22 mouse cellular contexts compared by ENCODE assay signal in genomic region chr14:78088907-78089306, GRCm38 (mm10). TPM values are rescaled to one million over a fixed set of nuclear protein-coding genes. Genes with fewer than 3 reads are reported as not detected.
DNase-seq lines count a peak whose midpoint lies in the region; ATAC-seq and TF ChIP-seq lines count a peak whose summit lies in the region.
"Had no signal": no experiment of that assay in that cellular context is flagged by ENCODE, and none has a peak within 500 bp of the region (broad histone marks: within the 10 kb centered on the region; RNA-seq: fewer than 3 reads in every experiment).

Gene Fam216b, minus strand, starts transcription at chr14:78089007.

- intact Hi-C loops in heart, postnatal 10 days (cut with DNase I), result no loop called here

- TF ChIP-seq POLR2A in lung, adult 2 months (IDR thresholded peaks at IDR 0.05; ENCODE audit: borderline replicate concordance, extremely low read depth, low read depth, low read length), result no peak

- H3K4me3 ChIP-seq in lung, postnatal 0 days (ENCODE audit: low read depth, low read length), result no peak within 1 kb of the TSS
- no peak within 1 kb of the TSS for H3K4me3 ChIP-seq in lung, adult 2 months (replicated peaks; ENCODE audit: extremely low read depth, low read depth, low read length)
- H3K4me3 ChIP-seq: embryonic facial prominence, embryonic 10.5 days; forebrain, embryonic 13.5 days; heart, embryonic 13.5 days had no signal

- no peaks in the 10 kb centered on the region for H3K27me3 ChIP-seq in lung, postnatal 0 days (replicated peaks; ENCODE audit: insufficient read depth, low read length)
- H3K27me3 ChIP-seq: forebrain, embryonic 13.5 days; heart, embryonic 13.5 days had no signal

- no peak for TF ChIP-seq EP300 in lung, postnatal 0 days (IDR thresholded peaks at IDR 0.05)

- TF ChIP-seq CTCF in lung, postnatal 0 days (IDR thresholded peaks at IDR 0.05), result no peak
- no peak for TF ChIP-seq CTCF in lung, adult 2 months (IDR thresholded peaks at IDR 0.05; ENCODE audit: insufficient read depth, low read length)

- WGBS in lung, postnatal 0 days, result 74% methylated on average over 6 of the region's 6 CpGs
- 74% methylated on average over 6 of the region's 6 CpGs for WGBS in lung, adult 2 months

- H3K9me3 ChIP-seq in lung, postnatal 0 days (ENCODE audit: low read length), result no peaks in the 10 kb centered on the region
- H3K9me3 ChIP-seq: embryonic facial prominence, embryonic 10.5 days; forebrain, embryonic 13.5 days; heart, embryonic 13.5 days had no signal

- H3K4me2 ChIP-seq in lung, postnatal 0 days (replicated peaks; ENCODE audit: low read depth, low read length), result no peak within 1 kb of the TSS
- H3K4me2 ChIP-seq: forebrain, embryonic 13.5 days; heart, embryonic 13.5 days had no signal

- H3K4me1 ChIP-seq in lung, postnatal 0 days (ENCODE audit: insufficient read depth, low read depth, low read length), result no peaks in the 10 kb centered on the region
- H3K4me1 ChIP-seq in lung, adult 2 months (ENCODE audit: control insufficient read depth, insufficient read depth, low read length), result no peaks in the 10 kb centered on the region
- H3K4me1 ChIP-seq: forebrain, embryonic 13.5 days had no signal

- H3K27ac ChIP-seq in lung, postnatal 0 days (ENCODE audit: low read length), result no peak within 1 kb of the TSS
- H3K27ac ChIP-seq: embryonic facial prominence, embryonic 10.5 days; forebrain, embryonic 13.5 days; heart, embryonic 13.5 days had no signal

- H3K9ac ChIP-seq in lung, postnatal 0 days (replicated peaks; ENCODE audit: low read depth), result no peak within 1 kb of the TSS
- H3K9ac ChIP-seq: forebrain, embryonic 13.5 days; forebrain, postnatal 0 days; heart, embryonic 13.5 days had no signal

- DNase-seq in adrenal gland, postnatal 14 days, result peak; percentile 11
- DNase-seq in adrenal gland, postnatal 4 days (ENCODE audit: low spot score in 2 of 2), result no peak
- DNase-seq in heart, postnatal 10 days, result peak; percentile 34 to 44
- no peak for DNase-seq in heart, adult 11 months
- DNase-seq in lung, postnatal 0 days (ENCODE audit: low spot score), result peak; percentile 5
- no peak for DNase-seq in lung, adult 2 months
- peak; percentile 7 for DNase-seq in brain, adult 2 months (ENCODE audit: low read depth, low spot score)
- DNase-seq: adrenal gland, adult 8-10 months; gastrocnemius, postnatal 14 days; kidney, adult 11 months had no signal

- H3K36me3 ChIP-seq in lung, postnatal 0 days (ENCODE audit: insufficient read depth, low read length), result no peaks in the 10 kb centered on the region
- H3K36me3 ChIP-seq: embryonic facial prominence, embryonic 10.5 days; heart, embryonic 13.5 days had no signal

- no peak for ATAC-seq in lung, postnatal 0 days
- ATAC-seq: activated CD4-positive, CD25-positive, alpha-beta regulatory T cell, adult 4 months; forebrain, embryonic 13.5 days; forebrain, postnatal 0 days; hindbrain, embryonic 16.5 days had no signal

RNA-seq across cellular contexts. Expression of gene Fam216b, which starts in this region (rescaled TPM):
- not detected in 2 replicates for total RNA-seq in adrenal gland, postnatal 14 days (2021)
- total RNA-seq in adrenal gland, postnatal 4 days (2021), result not detected
- total RNA-seq in heart, postnatal 10 days (2021), result under 1 TPM in 1 of 2 experiments, not detected in 1; 0.50 TPM
- 6.6 and 7.7 TPM in 2 replicates for polyA plus RNA-seq in lung, postnatal 0 days (2015; fragmentation: Nextera tagmentation; extraction: Ambion mirVana)
- 4.7 and 5.5 TPM in 2 replicates for polyA plus RNA-seq in lung, adult 2 months (2012; rRNA removed)
- total RNA-seq: adrenal gland, adult 8-10 months; gastrocnemius, adult 18-20 months; gastrocnemius, postnatal 14 days; heart, adult 8-10 months; MEL had no signal
- polyA plus RNA-seq: activated CD4-positive, CD25-positive, alpha-beta regulatory T cell, adult 4 months; C2C12; embryonic facial prominence, embryonic 10.5 days; forebrain, embryonic 13.5 days; heart, embryonic 13.5 days; hindbrain, embryonic 11.5 days; intestine, embryonic 14.5 days had no signal

Comparison
In these comparisons a context has a peak if more than half of its experiments do, and no peak if none do; other contexts are left out.
1. DNase-seq: peak in lung, postnatal 0 days (single experiment) and brain, adult 2 months (single experiment); none in adrenal gland, postnatal 4 days (0 of 2), heart, adult 11 months (single experiment) and lung, adult 2 months (single experiment).
2. Peak in DNase-seq in adrenal gland, postnatal 14 days; RNA of the gene not detected or under 1 TPM.
3. Peak in DNase-seq in heart, postnatal 10 days; RNA of the gene not detected or under 1 TPM.